Mouse (Mus musculus): ENCODE measurements around the gene Nup155.

The Nup155 gene

DNA sequence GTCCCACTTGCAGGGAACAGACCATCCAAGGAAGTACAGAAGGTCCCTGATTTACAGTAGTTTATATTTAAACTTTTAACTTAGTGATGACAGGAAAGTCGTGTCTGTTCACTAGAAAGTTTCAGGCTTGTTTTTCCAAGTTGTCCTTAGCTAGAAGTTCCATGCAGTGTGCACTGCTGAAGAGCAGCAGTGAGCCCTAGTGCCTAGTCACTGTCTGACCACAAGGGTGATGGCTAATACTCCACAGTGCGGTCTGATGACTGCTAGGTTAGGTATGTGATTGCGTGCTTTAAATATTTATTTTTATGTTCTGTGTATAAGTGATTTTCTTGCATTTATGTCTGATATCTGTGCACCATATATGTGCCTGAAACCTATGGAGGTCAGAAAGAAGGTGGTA, 81.4 kb downstream of the Nup155 start:
- DNase-seq (ENCODE audit: low spot score in 2 of 2) = no peak

DNA sequence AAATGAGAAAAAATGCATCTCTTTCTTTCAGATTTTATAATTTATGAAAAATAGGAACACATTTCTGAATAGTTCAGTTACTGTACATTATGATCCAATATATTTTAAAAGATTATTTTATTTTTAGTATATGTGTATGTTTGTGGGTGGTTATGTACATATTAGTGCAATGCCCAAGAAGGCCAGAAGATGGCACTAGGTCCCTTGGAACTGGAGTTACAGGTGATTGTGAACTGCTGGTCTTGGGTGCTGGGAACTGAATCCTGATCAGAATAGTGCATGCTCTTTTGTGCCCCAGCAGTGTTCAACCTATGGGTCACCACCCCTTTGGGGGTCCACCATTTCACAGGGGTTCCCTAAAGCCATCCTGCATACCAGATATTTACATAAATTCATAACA, 91.2 kb downstream of the Nup155 start:
- no peak for DNase-seq (ENCODE audit: low spot score in 2 of 2)

DNA sequence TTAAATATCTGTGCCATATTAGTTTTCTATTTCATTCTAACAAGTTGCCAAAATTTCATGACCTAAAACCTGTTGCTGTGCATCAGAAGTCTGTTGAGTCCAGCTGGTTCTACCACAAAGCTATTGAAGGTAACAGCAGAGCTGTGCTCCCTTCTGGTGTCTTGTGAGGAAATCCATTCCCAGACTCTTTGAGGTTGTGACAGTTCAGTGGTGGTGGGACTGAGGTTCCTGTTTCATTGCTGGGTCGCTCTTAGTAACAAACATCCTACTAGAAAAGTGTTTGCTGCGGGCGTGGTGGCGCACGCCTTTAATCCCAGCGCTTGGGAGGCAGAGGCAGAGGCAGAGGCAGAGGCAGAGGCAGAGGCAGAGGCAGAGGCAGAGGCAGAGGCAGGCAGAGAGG, 99.3 kb downstream of the Nup155 start:
- DNase-seq (ENCODE audit: low spot score in 2 of 2) = no peak

Measured in urinary bladder, postnatal 36 days (tissue).